Mouse (Mus musculus) T-helper 2 cell (primary cell): Measurements from ENCODE around the gene Vmn2r48.
"Not testable (repeated sequence)": the region's sequence is repeated elsewhere in the genome, so short reads cannot be mapped to it uniquely, and the experiment has no call there.

ENCODE experiments used
- in situ Hi-C: fragments of 300-600 bp; cut with MboI, MseI; formaldehyde crosslinking; loops from one replicate; pipeline ENCODE4 v1.15.1; 2025; ENCODE audit warnings: high pct_unique_total_duplicates

Gene Vmn2r48

DNA sequence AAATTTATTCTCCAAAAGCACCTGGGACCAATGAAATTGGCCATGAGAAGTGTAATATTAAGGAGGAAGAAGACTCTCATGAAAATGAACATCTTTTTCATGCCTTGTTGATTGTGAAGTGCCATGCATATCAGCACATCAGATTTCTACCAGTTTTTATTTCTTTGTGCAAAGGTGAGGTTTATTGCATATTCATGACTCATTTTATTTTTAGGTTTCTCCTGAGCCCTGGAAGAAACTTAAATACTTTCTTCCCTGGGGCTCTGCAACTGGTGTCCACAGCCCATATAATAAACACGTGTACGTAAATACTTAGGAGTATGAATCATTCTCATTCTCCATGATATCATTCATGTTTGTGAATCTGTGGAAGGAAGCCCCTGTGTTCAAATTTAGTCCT lies at the start of gene Vmn2r48:
Vmn2r48 (minus strand) TSS at position 101 of the 400 bp plus-strand sequence.
- in situ Hi-C loops, result not testable (repeated sequence)

DNA sequence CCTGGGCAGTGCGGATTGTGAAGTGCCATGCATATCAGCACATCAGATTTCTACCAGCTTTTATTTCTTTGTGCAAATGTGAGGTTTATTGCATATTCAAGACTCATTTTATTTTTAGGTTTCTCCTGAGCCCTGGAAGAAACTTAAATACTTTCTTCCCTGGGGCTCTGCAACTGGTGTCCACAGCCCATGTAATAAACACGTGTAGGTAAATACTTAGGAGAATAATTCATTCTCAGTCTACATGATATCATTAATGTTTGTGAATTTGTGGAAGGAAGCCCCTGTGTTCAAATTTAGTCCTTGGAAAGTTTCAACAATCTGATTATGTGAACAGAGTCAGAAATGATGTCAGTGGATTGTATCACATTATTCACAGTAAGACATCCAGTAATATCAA lies 38.8 kb upstream of the Vmn2r48 start, which contains the start of gene Vmn2r49:
Vmn2r49 (minus strand) TSS at position 101 of the 400 bp plus-strand sequence.
- in situ Hi-C loops, result not testable (repeated sequence)
